Mouse (Mus musculus): ENCODE data around the gene Fbxo34.

The Fbxo34 gene

GRCm38 (mm10) chr14:47476266-47476665, 26.0 kb downstream of the Fbxo34 start:
- peaks cover 32% of the 10 kb centered on the region for H3K4me1 ChIP-seq (replicated peaks; ENCODE audit: low read depth, low read length)
- H3K4me3 ChIP-seq (replicated peaks; ENCODE audit: low read length): no peak overlapping the region
- no peaks in the 10 kb centered on the region for H3K9me3 ChIP-seq (ENCODE audit: low read length)
- no peaks in the 10 kb centered on the region for H3K27me3 ChIP-seq (ENCODE audit: insufficient read depth, low read length)
- TF ChIP-seq CTCF (conservative IDR thresholded peaks at IDR 0.05; ENCODE audit: low read length): no peak
- TF ChIP-seq POU5F1 (IDR thresholded peaks at IDR 0.05; ENCODE audit: borderline replicate concordance, low read length): no peak
- TF ChIP-seq NANOG (IDR thresholded peaks at IDR 0.05; ENCODE audit: borderline replicate concordance, low read length): no peak
- H3K36me3 ChIP-seq (ENCODE audit: insufficient read depth, low read length): peaks cover 13% of the 10 kb centered on the region; the same call in 1 of the 2 replicates

GRCm38 (mm10) chr14:47477711-47478110, 27.5 kb downstream of the Fbxo34 start:
- no peaks in the 10 kb centered on the region for H3K9me3 ChIP-seq (ENCODE audit: low read length)
- H3K4me3 ChIP-seq (replicated peaks; ENCODE audit: low read length): no peak overlapping the region
- peaks cover 37% of the 10 kb centered on the region for H3K4me1 ChIP-seq (replicated peaks; ENCODE audit: low read depth, low read length)
- peaks cover 13% of the 10 kb centered on the region; the same call in 1 of the 2 replicates for H3K36me3 ChIP-seq (ENCODE audit: insufficient read depth, low read length)
- no peaks in the 10 kb centered on the region for H3K27me3 ChIP-seq (ENCODE audit: insufficient read depth, low read length)
- no peak for TF ChIP-seq CTCF (conservative IDR thresholded peaks at IDR 0.05; ENCODE audit: low read length)
- no peak for TF ChIP-seq POU5F1 (IDR thresholded peaks at IDR 0.05; ENCODE audit: borderline replicate concordance, low read length)
- no peak for TF ChIP-seq NANOG (IDR thresholded peaks at IDR 0.05; ENCODE audit: borderline replicate concordance, low read length)

GRCm38 (mm10) chr14:47482200-47482599, 32.0 kb downstream of the Fbxo34 start:
- no peak for TF ChIP-seq POU5F1 (IDR thresholded peaks at IDR 0.05; ENCODE audit: borderline replicate concordance, low read length)
- no peak for TF ChIP-seq CTCF (conservative IDR thresholded peaks at IDR 0.05; ENCODE audit: low read length)
- no peak for TF ChIP-seq NANOG (IDR thresholded peaks at IDR 0.05; ENCODE audit: borderline replicate concordance, low read length)
- Histone ChIP-seq H3K4me1 (replicated peaks; ENCODE audit: low read depth, low read length) (peaks cover 26% of the 10 kb centered on the region), H3K4me3 (replicated peaks; ENCODE audit: low read length) (no peak overlapping the region), H3K36me3 (ENCODE audit: insufficient read depth, low read length) (peaks cover 4% of the 10 kb centered on the region; the same call in 1 of the 2 replicates), H3K27me3 (ENCODE audit: insufficient read depth, low read length) (no peaks in the 10 kb centered on the region), H3K9me3 (ENCODE audit: low read length) (no peaks in the 10 kb centered on the region)

- Histone ChIP-seq H3K36me3 (ENCODE audit: insufficient read depth, low read length) (peaks cover 4% of the 10 kb centered on the region; the same call in 1 of the 2 replicates), H3K27me3 (ENCODE audit: insufficient read depth, low read length) (no peaks in the 10 kb centered on the region), H3K4me3 (replicated peaks; ENCODE audit: low read length) (no peak overlapping the region), H3K9me3 (ENCODE audit: low read length) (no peaks in the 10 kb centered on the region), H3K4me1 (replicated peaks; ENCODE audit: low read depth, low read length) (peaks cover 27% of the 10 kb centered on the region)
- TF ChIP-seq POU5F1 (IDR thresholded peaks at IDR 0.05; ENCODE audit: borderline replicate concordance, low read length): no peak
- no peak for TF ChIP-seq CTCF (conservative IDR thresholded peaks at IDR 0.05; ENCODE audit: low read length)
- TF ChIP-seq NANOG (IDR thresholded peaks at IDR 0.05; ENCODE audit: borderline replicate concordance, low read length): no peak
These were observed 32.9 kb downstream of the Fbxo34 start for GRCm38 (mm10) chr14:47483099-47483498.

- no peaks in the 10 kb centered on the region for H3K9me3 ChIP-seq (ENCODE audit: low read length)
- peaks cover 37% of the 10 kb centered on the region for H3K4me1 ChIP-seq (replicated peaks; ENCODE audit: low read depth, low read length)
- H3K36me3 ChIP-seq (ENCODE audit: insufficient read depth, low read length): peaks cover 9% of the 10 kb centered on the region
- H3K4me3 ChIP-seq (replicated peaks; ENCODE audit: low read length): no peak overlapping the region
- TF ChIP-seq POU5F1 (IDR thresholded peaks at IDR 0.05; ENCODE audit: borderline replicate concordance, low read length) (no peak), CTCF (conservative IDR thresholded peaks at IDR 0.05; ENCODE audit: low read length) (no peak), NANOG (IDR thresholded peaks at IDR 0.05; ENCODE audit: borderline replicate concordance, low read length) (no peak)
- no peaks in the 10 kb centered on the region for H3K27me3 ChIP-seq (ENCODE audit: insufficient read depth, low read length)
These were observed 38.5 kb downstream of the Fbxo34 start for GRCm38 (mm10) chr14:47488732-47489131.

- TF ChIP-seq NANOG (IDR thresholded peaks at IDR 0.05; ENCODE audit: borderline replicate concordance, low read length) (no peak), POU5F1 (IDR thresholded peaks at IDR 0.05; ENCODE audit: borderline replicate concordance, low read length) (no peak), CTCF (conservative IDR thresholded peaks at IDR 0.05; ENCODE audit: low read length) (no peak)
- Histone ChIP-seq H3K36me3 (ENCODE audit: insufficient read depth, low read length) (peaks cover 5% of the 10 kb centered on the region; the same call in 1 of the 2 replicates), H3K9me3 (ENCODE audit: low read length) (no peaks in the 10 kb centered on the region), H3K4me1 (replicated peaks; ENCODE audit: low read depth, low read length) (peaks cover 37% of the 10 kb centered on the region), H3K27me3 (ENCODE audit: insufficient read depth, low read length) (no peaks in the 10 kb centered on the region), H3K4me3 (replicated peaks; ENCODE audit: low read length) (no peak overlapping the region)
These were observed 39.3 kb downstream of the Fbxo34 start for GRCm38 (mm10) chr14:47489310-47490097.

GRCm38 (mm10) chr14:47490732-47491131, 40.5 kb downstream of the Fbxo34 start:
- Histone ChIP-seq H3K4me1 (replicated peaks; ENCODE audit: low read depth, low read length) (peaks cover 39% of the 10 kb centered on the region), H3K36me3 (ENCODE audit: insufficient read depth, low read length) (peaks cover 5% of the 10 kb centered on the region; the same call in 1 of the 2 replicates), H3K9me3 (ENCODE audit: low read length) (no peaks in the 10 kb centered on the region), H3K27me3 (ENCODE audit: insufficient read depth, low read length) (no peaks in the 10 kb centered on the region), H3K4me3 (replicated peaks; ENCODE audit: low read length) (no peak overlapping the region)
- TF ChIP-seq POU5F1 (IDR thresholded peaks at IDR 0.05; ENCODE audit: borderline replicate concordance, low read length): no peak
- TF ChIP-seq CTCF (conservative IDR thresholded peaks at IDR 0.05; ENCODE audit: low read length): no peak
- TF ChIP-seq NANOG (IDR thresholded peaks at IDR 0.05; ENCODE audit: borderline replicate concordance, low read length): no peak

GRCm38 (mm10) chr14:47493592-47494361, 43.6 kb downstream of the Fbxo34 start:
- H3K36me3 ChIP-seq (ENCODE audit: insufficient read depth, low read length): peaks cover 5% of the 10 kb centered on the region; the same call in 1 of the 2 replicates
- H3K9me3 ChIP-seq (ENCODE audit: low read length): no peaks in the 10 kb centered on the region
- H3K4me3 ChIP-seq (replicated peaks; ENCODE audit: low read length): no peak overlapping the region
- TF ChIP-seq CTCF (conservative IDR thresholded peaks at IDR 0.05; ENCODE audit: low read length) (no peak), POU5F1 (IDR thresholded peaks at IDR 0.05; ENCODE audit: borderline replicate concordance, low read length) (no peak), NANOG (IDR thresholded peaks at IDR 0.05; ENCODE audit: borderline replicate concordance, low read length) (no peak)
- H3K27me3 ChIP-seq (ENCODE audit: insufficient read depth, low read length): no peaks in the 10 kb centered on the region
- peaks cover 46% of the 10 kb centered on the region for H3K4me1 ChIP-seq (replicated peaks; ENCODE audit: low read depth, low read length)
